Mouse (Mus musculus): ENCODE results near the gene 2310033P09Rik. TPM values are rescaled to one million over a fixed set of nuclear protein-coding genes. Genes with fewer than 3 reads are reported as not detected.

The 2310033P09Rik gene
- polyA plus RNA-seq, 1 experiment, result 11.1 TPM

GRCm38 (mm10) chr11:59164384-59164783, 43.7 kb upstream of the 2310033P09Rik start:
- TF ChIP-seq CTCF (IDR thresholded peaks at IDR 0.05; ENCODE audit: control insufficient read depth, insufficient read depth, insufficient replicate concordance, low read depth, low read length) (no peak), POLR2A (IDR thresholded peaks at IDR 0.05; ENCODE audit: control insufficient read depth, low read depth, low read length) (no peak)
- no peaks in the 10 kb centered on the region for H3K27me3 ChIP-seq (ENCODE audit: control insufficient read depth, insufficient read depth, low read length)
- H3K27ac ChIP-seq (ENCODE audit: control insufficient read depth, insufficient read depth, low read depth, low read length), result peak overlapping the region; percentile 76
- H3K4me1 ChIP-seq (ENCODE audit: control insufficient read depth, insufficient read depth, low read length), result peaks cover 11% of the 10 kb centered on the region
- no peaks in the 10 kb centered on the region; the same call in 1 of the 2 replicates for H3K36me3 ChIP-seq (ENCODE audit: control insufficient read depth, insufficient read depth, low read length)
- peak overlapping the region; percentile 97 for H3K4me3 ChIP-seq (ENCODE audit: control insufficient read depth, low read depth, low read length)

GRCm38 (mm10) chr11:59165616-59166241, 42.4 kb upstream of the 2310033P09Rik start:
- no peak overlapping the region for H3K4me3 ChIP-seq (ENCODE audit: control insufficient read depth, low read depth, low read length)
- no peaks in the 10 kb centered on the region for H3K27me3 ChIP-seq (ENCODE audit: control insufficient read depth, insufficient read depth, low read length)
- TF ChIP-seq CTCF (IDR thresholded peaks at IDR 0.05; ENCODE audit: control insufficient read depth, insufficient read depth, insufficient replicate concordance, low read depth, low read length), result no peak
- no peak for TF ChIP-seq POLR2A (IDR thresholded peaks at IDR 0.05; ENCODE audit: control insufficient read depth, low read depth, low read length)
- H3K36me3 ChIP-seq (ENCODE audit: control insufficient read depth, insufficient read depth, low read length), result no peaks in the 10 kb centered on the region; the same call in 1 of the 2 replicates
- peaks cover 11% of the 10 kb centered on the region for H3K4me1 ChIP-seq (ENCODE audit: control insufficient read depth, insufficient read depth, low read length)
- H3K27ac ChIP-seq (ENCODE audit: control insufficient read depth, insufficient read depth, low read depth, low read length), result no peak overlapping the region

- no peak overlapping the region for H3K27ac ChIP-seq (ENCODE audit: control insufficient read depth, insufficient read depth, low read depth, low read length)
- no peak overlapping the region for H3K4me3 ChIP-seq (ENCODE audit: control insufficient read depth, low read depth, low read length)
- no peaks in the 10 kb centered on the region for H3K27me3 ChIP-seq (ENCODE audit: control insufficient read depth, insufficient read depth, low read length)
- H3K36me3 ChIP-seq (ENCODE audit: control insufficient read depth, insufficient read depth, low read length), result no peaks in the 10 kb centered on the region
- TF ChIP-seq CTCF (IDR thresholded peaks at IDR 0.05; ENCODE audit: control insufficient read depth, insufficient read depth, insufficient replicate concordance, low read depth, low read length), result no peak
- TF ChIP-seq POLR2A (IDR thresholded peaks at IDR 0.05; ENCODE audit: control insufficient read depth, low read depth, low read length), result no peak
- peaks cover 3% of the 10 kb centered on the region; the same call in 1 of the 2 replicates for H3K4me1 ChIP-seq (ENCODE audit: control insufficient read depth, insufficient read depth, low read length)
These were observed 38.3 kb upstream of the 2310033P09Rik start for GRCm38 (mm10) chr11:59169807-59170206.

GRCm38 (mm10) chr11:59170549-59170948, 37.6 kb upstream of the 2310033P09Rik start:
- Histone ChIP-seq H3K27me3 (ENCODE audit: control insufficient read depth, insufficient read depth, low read length) (no peaks in the 10 kb centered on the region), H3K36me3 (ENCODE audit: control insufficient read depth, insufficient read depth, low read length) (no peaks in the 10 kb centered on the region), H3K4me1 (ENCODE audit: control insufficient read depth, insufficient read depth, low read length) (no peaks in the 10 kb centered on the region; the same call in 1 of the 2 replicates), H3K4me3 (ENCODE audit: control insufficient read depth, low read depth, low read length) (no peak overlapping the region), H3K27ac (ENCODE audit: control insufficient read depth, insufficient read depth, low read depth, low read length) (no peak overlapping the region)
- TF ChIP-seq CTCF (IDR thresholded peaks at IDR 0.05; ENCODE audit: control insufficient read depth, insufficient read depth, insufficient replicate concordance, low read depth, low read length) (no peak), POLR2A (IDR thresholded peaks at IDR 0.05; ENCODE audit: control insufficient read depth, low read depth, low read length) (no peak)

GRCm38 (mm10) chr11:59174189-59174838, 33.8 kb upstream of the 2310033P09Rik start:
- no peaks in the 10 kb centered on the region for H3K27me3 ChIP-seq (ENCODE audit: control insufficient read depth, insufficient read depth, low read length)
- H3K4me3 ChIP-seq (ENCODE audit: control insufficient read depth, low read depth, low read length), result no peak overlapping the region
- H3K27ac ChIP-seq (ENCODE audit: control insufficient read depth, insufficient read depth, low read depth, low read length), result no peak overlapping the region
- TF ChIP-seq POLR2A (IDR thresholded peaks at IDR 0.05; ENCODE audit: control insufficient read depth, low read depth, low read length) (no peak), CTCF (IDR thresholded peaks at IDR 0.05; ENCODE audit: control insufficient read depth, insufficient read depth, insufficient replicate concordance, low read depth, low read length) (no peak)
- H3K36me3 ChIP-seq (ENCODE audit: control insufficient read depth, insufficient read depth, low read length), result no peaks in the 10 kb centered on the region
- peaks cover 7% of the 10 kb centered on the region for H3K4me1 ChIP-seq (ENCODE audit: control insufficient read depth, insufficient read depth, low read length)

- Histone ChIP-seq H3K36me3 (ENCODE audit: control insufficient read depth, insufficient read depth, low read length) (no peaks in the 10 kb centered on the region), H3K27ac (ENCODE audit: control insufficient read depth, insufficient read depth, low read depth, low read length) (no peak overlapping the region), H3K4me1 (ENCODE audit: control insufficient read depth, insufficient read depth, low read length) (peaks cover 7% of the 10 kb centered on the region), H3K4me3 (ENCODE audit: control insufficient read depth, low read depth, low read length) (peak overlapping the region; percentile 25), H3K27me3 (ENCODE audit: control insufficient read depth, insufficient read depth, low read length) (no peaks in the 10 kb centered on the region)
- TF ChIP-seq CTCF (IDR thresholded peaks at IDR 0.05; ENCODE audit: control insufficient read depth, insufficient read depth, insufficient replicate concordance, low read depth, low read length), result no peak
- TF ChIP-seq POLR2A (IDR thresholded peaks at IDR 0.05; ENCODE audit: control insufficient read depth, low read depth, low read length), result peak; percentile 53
These were observed 31.6 kb upstream of the 2310033P09Rik start for GRCm38 (mm10) chr11:59176475-59176874.

GRCm38 (mm10) chr11:59176921-59177320, 31.2 kb upstream of the 2310033P09Rik start:
- Histone ChIP-seq H3K27ac (ENCODE audit: control insufficient read depth, insufficient read depth, low read depth, low read length) (no peak overlapping the region), H3K36me3 (ENCODE audit: control insufficient read depth, insufficient read depth, low read length) (no peaks in the 10 kb centered on the region), H3K27me3 (ENCODE audit: control insufficient read depth, insufficient read depth, low read length) (no peaks in the 10 kb centered on the region), H3K4me3 (ENCODE audit: control insufficient read depth, low read depth, low read length) (peak overlapping the region; percentile 25), H3K4me1 (ENCODE audit: control insufficient read depth, insufficient read depth, low read length) (peaks cover 7% of the 10 kb centered on the region)
- TF ChIP-seq CTCF (IDR thresholded peaks at IDR 0.05; ENCODE audit: control insufficient read depth, insufficient read depth, insufficient replicate concordance, low read depth, low read length) (no peak), POLR2A (IDR thresholded peaks at IDR 0.05; ENCODE audit: control insufficient read depth, low read depth, low read length) (no peak)
